Mouse (Mus musculus): ENCODE results near the gene Ado.

Gene Ado

DNA sequence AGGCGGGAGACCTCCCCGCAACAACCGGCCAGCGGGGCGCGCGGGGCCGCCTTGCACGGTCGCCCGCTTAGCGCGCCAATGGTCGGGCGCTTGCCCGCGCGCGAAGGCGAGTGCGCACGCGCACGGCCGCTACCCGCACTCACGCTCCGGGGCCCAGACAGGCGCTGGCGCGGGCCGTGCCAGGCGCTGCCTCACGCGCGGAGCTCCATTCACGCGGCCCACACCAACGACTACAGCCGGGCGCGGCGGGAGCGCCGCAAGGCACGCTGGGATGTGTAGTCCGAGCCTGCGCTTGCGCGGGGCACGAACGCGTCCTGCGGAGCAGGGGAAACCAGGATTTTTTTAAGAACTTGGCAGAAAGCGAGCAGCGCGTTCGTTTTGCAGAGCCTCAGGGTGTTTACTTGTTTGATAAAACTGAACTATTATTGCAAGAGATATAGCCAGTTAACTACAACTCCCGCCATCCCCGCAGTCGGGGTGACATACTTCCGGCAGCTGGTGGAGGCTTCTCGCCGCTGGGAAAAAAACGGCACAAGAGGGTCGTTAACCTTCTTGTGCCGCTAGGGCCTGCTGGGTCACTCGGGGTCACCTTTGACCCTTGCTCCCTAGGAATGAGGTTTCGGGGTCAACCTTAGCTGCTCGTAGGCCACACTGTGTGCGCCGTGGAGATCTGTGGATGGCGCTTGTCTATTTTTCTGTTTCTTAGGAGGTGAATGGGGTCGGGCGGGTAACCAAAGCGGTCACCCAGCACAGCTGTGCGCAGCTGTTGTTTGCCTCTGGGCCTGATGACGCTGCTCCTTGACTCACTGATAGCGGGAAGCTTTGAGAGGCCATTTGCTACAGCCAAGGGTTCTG is at the start of gene Ado:
TSS of gene Ado (minus strand) at position 79 of the 855 bp plus-strand sequence.
- ChIA-PET CTCF (interaction anchor here (0.6 to 1.5 kb wide), 9 partner anchors 11 to 382 kb away, joined by 3 to 15 read pairs (median 4); no protein-coding TSS in a partner anchor), POLR2A (interaction anchor here (0.9 to 6.8 kb wide), 16 partner anchors 11 to 778 kb away, joined by 3 to 51 read pairs (median 4); partner anchors contain the start of genes Egr2 (in 2 of the 4) and Nrbf2 (in 1 of the 4))

DNA sequence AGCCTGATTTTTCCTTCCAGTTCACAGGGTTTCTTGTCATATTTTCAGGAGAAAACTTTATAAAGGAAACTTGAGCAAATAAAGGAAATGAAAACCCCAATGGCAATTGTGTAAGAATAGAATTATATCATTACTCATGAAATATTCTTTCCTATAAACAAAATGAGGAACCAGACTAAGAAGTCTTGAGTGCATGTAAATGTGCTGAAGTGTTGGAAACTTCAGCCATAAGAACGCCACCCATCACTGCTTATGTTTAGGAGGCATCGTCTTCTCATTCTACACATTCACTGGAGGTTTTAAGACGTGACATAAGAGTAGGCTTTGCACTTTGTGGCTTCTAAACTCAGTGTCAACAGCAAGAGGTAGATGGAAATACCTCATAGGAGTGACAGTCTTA is 46.5 kb upstream of the Ado start:
- POLR2A ChIA-PET: no interaction called here
- CTCF ChIA-PET: no interaction called here

DNA sequence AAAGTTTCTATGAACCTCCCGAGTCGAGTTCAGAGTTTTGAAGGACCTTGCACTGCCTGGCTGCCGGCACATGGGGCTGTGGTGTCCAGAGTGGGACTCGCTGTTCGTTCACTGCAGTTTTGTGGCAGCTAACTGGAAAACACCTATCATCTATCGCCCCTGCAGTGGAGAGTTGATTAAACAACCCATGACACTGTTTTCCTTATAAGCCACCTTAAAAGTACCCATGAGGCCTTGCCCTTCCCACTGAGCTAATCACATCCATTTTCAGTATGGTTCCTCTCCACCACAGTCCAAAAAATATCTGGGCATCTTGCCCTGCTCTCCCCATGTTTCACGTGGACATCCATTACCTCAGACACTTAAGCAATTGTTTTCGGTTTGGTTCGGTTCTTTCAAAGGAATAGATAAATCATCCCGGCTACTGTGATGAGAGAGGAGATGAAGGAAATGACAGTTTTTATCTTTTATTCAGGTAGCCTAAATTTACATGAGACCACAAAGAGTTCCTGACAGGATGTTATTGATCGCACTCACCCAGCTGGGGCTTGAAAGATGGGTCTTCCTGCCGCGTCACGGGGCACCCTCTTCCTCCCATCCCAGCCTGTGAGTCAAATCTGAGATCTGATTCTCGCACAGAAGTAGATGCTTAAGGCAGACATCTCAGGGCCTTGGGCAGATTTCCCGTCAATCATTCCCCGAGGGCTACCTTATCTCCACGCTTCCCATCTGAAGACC is 37.3 kb upstream of the Ado start:
- POLR2A ChIA-PET: no interaction called here

DNA sequence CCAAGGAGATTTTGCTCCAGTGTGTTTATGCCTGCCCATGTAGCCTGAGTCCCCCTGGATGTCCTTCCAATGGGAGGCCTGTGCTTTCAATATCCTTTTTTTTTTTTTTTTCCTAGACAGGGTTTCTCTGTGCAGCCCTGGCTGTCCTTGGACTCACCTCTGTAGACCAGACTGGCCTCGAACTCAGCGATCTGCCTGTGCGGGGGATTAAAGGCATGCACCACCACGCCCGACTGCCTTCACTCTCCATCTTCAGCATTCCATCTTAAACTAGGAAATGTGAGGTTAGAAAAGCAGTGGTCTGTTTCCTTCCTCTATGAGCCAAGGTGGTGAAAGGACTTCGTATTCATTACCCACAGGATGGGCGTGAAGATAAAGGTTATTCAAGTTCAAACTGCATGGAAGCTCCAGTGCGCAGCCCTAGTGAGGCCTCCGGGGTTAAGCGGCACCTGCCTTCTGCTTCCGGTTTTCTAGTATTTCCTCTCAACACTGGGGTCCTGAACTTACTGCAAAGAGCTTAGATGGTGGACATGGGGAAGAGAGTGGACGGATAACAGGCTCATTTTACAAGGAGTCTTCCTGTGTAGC is 33.0 kb upstream of the Ado start:
- ChIA-PET CTCF (interaction anchor here in 3 of 4 experiments (0.6 to 1.4 kb wide), 3 partner anchors 44 to 241 kb away, joined by 3 read pairs; no protein-coding TSS in a partner anchor), POLR2A (interaction anchor here in 3 of 4 experiments (0.7 to 1.2 kb wide), 3 partner anchors 18 to 650 kb away, joined by 3 to 5 read pairs (median 3); no protein-coding TSS in a partner anchor)

More for the DNA sequence above, 37.3 kb upstream of the Ado start:
- CTCF ChIA-PET: no interaction called here

DNA sequence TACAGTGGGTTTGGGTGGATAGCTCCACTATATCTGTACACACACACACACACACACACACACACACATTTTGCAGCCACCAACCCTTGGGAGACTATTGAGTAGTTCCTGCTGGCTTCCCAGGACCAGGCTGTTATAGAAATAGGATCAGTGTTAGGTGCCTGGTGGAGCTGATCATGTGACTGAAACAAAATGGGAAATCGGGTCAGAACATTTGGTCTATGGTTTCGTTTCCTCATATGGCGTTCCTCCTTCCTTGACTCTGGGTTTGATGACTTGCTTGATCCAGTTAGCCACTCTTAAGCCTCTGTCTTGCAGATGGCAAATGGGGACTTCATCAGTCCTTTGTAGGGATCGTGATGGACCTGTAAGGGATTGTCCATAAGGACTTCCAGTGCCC is 31.1 kb upstream of the Ado start:
- ChIA-PET CTCF (no interaction called here), POLR2A (interaction anchor here in 2 of 4 experiments (0.6 to 0.7 kb wide), 3 partner anchors 119 to 741 kb away, joined by 3 to 7 read pairs (median 3); no protein-coding TSS in a partner anchor)

DNA sequence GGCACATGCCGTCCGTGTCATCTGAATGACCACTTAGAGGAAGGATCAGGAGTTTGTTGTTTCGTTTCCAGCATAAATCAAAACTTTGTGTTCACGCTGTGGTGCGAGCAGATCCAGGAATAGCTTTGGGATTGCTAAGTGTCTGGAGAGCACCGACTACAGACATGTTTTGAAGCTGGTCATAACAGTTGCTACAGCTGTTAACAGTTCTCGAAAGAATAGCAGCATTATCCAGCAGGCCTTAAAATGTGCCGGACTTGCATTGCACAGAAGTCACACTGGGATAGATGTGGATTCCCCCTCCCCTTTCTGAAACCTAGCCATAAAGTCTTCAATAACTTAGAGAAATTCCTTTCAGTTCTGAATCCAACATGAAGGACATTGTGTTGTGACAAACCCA is 24.6 kb upstream of the Ado start:
- CTCF ChIA-PET: no interaction called here
- POLR2A ChIA-PET: no interaction called here

DNA sequence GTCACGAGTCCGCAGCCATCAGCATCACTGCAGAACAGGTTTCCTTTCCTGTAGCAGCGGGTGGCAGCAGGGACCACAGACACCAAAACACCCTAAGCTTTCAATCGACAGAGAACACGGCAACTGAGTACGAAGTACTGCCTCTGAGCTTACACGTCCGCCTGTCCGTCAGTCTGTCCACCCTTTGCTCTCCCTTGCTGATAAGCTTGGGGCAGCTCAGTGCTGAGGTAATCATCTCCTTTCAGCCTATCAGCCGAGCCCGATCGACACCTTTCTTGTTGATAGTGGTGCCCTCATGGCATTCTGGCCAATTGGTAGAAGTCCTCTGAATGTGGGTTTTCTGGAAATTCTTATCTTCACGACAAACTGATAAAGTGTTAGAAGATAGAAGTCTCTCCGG is 22.7 kb upstream of the Ado start:
- ChIA-PET POLR2A (interaction anchor here in 2 of 4 experiments (0.6 to 0.9 kb wide), 2 partner anchors 19 to 260 kb away, joined by 3 read pairs; no protein-coding TSS in a partner anchor), CTCF (interaction anchor here in 3 of 4 experiments (0.7 to 1.0 kb wide), 3 partner anchors 21 to 195 kb away, joined by 3 to 4 read pairs (median 3); no protein-coding TSS in a partner anchor)

DNA sequence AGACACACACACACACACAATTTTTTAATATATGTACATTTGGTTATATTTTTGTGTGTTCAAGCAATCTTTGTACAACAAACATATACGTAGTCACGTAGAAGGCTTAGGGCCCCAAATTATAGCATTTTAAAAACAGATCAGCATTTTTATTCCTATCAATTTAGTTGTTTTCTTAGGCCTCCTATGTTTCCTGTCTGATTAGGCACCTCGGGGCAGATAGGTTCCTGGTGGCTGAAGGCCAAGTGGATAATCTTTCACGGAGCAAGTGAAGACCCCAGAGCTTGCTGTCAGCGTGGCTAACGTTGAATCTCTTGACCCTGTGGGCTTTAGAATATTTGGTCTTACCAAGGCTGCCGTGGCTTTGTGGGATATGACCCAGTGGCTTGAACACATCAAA is 20.8 kb upstream of the Ado start:
- ChIA-PET POLR2A (no interaction called here), CTCF (no interaction called here)

DNA sequence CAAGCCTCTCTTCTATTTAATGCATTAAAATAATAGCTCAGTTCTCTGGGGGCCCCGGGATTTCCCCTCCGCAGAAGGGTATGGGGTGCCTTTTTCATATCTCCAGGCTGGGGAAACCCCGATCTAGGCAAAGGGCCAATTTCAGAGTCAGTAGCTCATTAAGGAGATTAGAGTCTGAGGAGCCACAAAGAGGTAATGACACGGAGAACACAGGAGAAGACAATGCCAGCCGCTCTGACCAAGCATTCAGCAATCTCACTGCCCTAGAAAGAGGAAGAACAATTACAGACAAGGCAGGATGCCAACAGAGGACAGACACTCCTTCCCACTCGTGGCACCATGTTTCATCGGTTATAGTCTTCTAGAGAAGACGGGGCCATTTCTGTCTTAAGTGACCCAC is 17.3 kb upstream of the Ado start:
- CTCF ChIA-PET: no interaction called here
- POLR2A ChIA-PET: no interaction called here

DNA sequence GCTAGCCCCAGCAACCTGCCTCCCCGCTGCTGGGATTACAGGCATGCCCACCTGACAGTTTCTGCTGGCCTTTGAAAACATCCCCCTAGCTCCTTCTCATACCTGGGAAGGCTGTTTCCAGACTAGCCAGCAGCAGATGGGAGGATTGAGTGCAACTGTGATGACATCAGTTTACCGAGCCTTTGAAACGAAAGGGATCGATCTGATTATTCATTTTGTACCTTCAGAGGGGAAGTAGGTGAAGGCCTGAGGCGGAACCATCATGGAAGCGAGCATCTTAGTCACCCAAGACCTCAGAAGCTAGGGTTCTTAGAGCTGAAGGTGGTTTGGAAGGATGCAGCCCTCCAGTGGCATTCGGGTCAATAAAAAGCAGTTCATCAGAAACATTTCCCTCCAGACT is 15.8 kb upstream of the Ado start:
- CTCF ChIA-PET: interaction anchor here in 1 of 4 experiments (0.6 kb wide), 1 partner anchor 135 kb away, joined by 4 read pairs; no protein-coding TSS in a partner anchor
- POLR2A ChIA-PET: interaction anchor here in 1 of 4 experiments (1.2 kb wide), 1 partner anchor 15 kb away, joined by 3 read pairs; the partner anchor contains the start of gene Ado

DNA sequence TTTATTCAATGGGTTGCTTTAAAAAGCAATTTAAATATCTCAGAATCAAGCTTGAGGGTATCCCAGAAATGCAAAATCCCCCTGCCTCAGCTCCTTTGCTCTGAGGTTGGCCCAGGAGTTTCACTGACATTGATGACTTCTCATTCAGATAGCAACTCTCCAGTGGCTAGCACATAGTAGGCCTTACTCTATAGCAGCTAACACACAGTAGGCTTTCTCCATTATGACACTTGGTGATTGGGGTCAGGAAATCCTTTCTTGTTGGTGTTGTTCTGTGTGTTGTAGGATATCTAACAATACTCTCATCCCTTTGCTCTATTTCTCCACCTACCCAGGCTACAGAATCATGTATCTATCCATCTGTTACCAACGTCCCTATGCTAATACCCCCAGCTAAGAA is 12.4 kb upstream of the Ado start:
- POLR2A ChIA-PET: interaction anchor here in 1 of 4 experiments (1.0 kb wide), 1 partner anchor 11 kb away, joined by 3 read pairs; no protein-coding TSS in a partner anchor
- CTCF ChIA-PET: no interaction called here

DNA sequence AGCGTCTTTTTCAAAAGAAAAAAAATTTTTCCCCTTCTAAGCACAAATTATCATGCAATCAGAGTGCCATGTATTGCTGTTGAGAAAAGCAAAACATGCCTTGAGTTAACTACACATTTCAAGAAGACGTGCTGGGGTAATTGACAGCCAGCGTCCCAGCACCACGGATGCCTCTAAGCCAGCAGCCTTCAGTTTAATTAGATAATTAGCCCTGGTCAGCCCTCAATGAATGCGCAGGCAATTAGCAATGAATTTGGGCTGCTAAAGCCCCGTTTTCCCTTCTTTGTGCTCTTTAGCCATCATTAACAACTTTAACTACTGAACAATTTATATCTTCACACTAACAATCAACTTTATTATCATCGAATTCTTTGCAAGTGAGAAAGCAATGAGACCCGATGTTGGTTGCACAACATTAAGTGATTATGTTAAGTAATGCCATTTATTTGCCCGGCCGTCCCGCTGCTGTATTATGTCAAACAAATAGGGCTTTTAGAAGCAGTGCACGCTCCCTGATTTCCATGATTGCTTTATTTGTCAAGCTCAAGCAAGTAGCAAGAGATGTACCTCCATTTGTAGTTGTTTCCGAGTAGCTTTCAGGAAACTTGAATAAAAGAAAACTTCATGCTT is 11.1 kb upstream of the Ado start:
- ChIA-PET POLR2A (interaction anchor here in 1 of 4 experiments (0.9 kb wide), 1 partner anchor 50 kb away, joined by 3 read pairs; no protein-coding TSS in a partner anchor), CTCF (no interaction called here)

DNA sequence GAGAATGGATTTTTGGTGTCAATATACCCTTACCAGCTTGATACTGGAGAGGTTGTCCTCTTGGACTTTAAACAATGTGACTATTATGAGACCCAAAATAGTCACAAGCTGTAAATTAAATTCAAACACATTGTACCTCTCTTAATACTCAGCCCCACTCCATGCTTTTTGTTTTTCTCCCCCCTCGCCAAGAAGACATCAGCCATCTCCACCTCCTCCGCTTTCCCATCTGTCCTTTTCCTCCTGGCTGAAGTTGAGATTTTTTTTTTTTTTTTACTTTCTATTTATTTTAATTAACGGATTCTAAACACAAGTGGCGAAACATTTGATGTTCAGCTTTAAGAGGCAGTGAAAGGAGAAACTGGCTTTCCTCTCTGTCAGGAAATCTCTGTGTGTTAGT is 9.3 kb upstream of the Ado start:
- ChIA-PET POLR2A (interaction anchor here in 2 of 4 experiments (0.6 to 1.9 kb wide), 2 partner anchors 14 to 20 kb away, joined by 3 to 7 read pairs; no protein-coding TSS in a partner anchor), CTCF (interaction anchor here in 1 of 4 experiments (0.7 kb wide), 1 partner anchor 304 kb away, joined by 3 read pairs; no protein-coding TSS in a partner anchor)

DNA sequence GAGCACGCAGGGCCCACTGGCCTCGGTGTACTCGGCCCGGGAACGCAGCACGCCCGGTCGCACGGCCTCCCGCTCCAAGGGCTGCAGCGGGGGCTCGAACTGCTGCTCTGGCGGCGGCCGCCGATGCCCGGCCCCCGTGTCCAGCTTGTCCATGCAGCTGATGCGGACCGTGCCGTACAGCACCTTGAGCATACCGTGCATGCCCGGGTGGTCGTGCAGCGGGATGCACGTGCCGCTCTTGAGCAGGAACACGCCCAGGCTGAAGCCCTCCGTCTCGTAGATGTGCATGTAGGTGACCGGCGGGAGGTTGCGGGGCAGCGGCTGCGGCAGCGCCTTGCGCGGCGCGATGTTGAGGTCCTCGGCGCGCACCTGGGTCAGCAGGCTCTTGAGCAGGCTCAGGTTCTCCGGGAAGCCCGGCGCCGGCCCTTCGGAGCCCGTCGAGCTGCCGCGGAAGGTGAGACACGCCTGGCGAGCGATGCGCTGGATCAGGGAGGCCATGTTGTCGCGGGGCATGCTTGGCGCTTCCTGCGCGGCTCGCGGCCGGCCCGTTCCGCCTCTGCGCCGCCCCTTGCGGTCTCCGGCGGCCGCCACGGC is 397 bp downstream of the Ado start:
- ChIA-PET POLR2A (interaction anchor here (0.9 to 6.8 kb wide), 15 partner anchors 10 to 778 kb away, joined by 3 to 51 read pairs (median 4); partner anchors contain the start of genes Egr2 (in 2 of the 4) and Nrbf2 (in 1 of the 4)), CTCF (interaction anchor here (0.6 to 1.5 kb wide), 7 partner anchors 10 to 218 kb away, joined by 3 to 15 read pairs (median 4); no protein-coding TSS in a partner anchor)

DNA sequence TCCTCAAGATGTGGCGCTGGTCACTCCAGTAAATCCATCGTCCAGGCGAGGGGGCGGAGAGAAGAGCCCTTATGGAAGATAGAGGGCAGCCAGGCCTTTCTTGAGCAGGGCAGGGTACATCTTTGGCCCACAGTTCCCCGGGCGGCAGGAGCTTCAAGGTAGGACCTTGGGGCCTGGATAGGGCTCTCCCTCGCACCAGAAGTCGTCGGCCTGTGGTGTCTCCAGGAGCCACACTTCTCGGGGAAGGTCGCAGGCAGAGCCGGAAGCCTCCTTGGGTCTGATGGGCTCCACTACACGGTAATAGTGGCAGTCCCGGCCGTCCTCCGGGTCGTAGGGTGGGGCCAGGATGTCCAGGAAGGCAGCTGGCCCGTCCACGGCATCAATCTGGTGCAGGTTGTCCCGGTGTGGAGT is 900 bp downstream of the Ado start:
- CTCF ChIA-PET: no interaction called here
- POLR2A ChIA-PET: interaction anchor here in 3 of 4 experiments (0.9 to 6.8 kb wide), 4 partner anchors 10 to 777 kb away, joined by 4 to 51 read pairs (median 28); no protein-coding TSS in a partner anchor

DNA sequence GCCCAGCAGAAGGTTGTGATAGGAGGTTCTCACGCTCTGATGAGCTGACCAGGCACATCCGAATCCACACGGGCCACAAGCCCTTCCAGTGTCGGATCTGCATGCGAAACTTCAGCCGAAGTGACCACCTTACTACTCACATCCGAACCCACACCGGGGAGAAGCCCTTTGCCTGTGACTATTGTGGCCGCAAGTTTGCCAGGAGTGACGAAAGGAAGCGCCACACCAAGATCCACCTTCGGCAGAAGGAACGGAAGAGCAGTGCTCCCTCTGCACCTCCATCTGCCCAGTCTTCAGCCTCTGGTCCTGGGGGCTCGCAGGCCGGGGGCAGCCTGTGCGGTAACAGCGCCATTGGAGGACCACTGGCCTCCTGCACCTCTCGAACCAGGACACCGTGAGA is 8.2 kb downstream of the Ado start:
- POLR2A ChIA-PET: interaction anchor here in 2 of 4 experiments (0.6 kb wide), 2 partner anchors 372 to 441 kb away, joined by 3 to 6 read pairs; partner anchors contain the start of gene Zfp365 (in 1 of the 2)

DNA sequence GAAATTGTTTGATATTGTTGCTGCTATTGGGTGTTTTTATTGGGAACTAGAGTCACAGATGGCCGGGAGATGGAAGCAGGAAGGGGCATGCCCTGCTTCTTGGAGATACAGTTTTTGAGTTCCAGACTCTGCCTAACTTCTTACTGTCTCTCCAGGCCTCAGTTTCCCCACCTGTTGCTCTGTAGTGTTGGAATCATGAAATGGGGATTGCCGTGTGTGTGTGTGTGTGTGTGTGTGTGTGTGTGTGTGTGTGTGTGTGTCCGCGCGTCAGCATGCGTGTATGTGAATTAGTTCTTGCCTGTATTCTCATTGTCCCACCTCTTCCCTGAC is 9.4 kb downstream of the Ado start:
- ChIA-PET CTCF (no interaction called here), POLR2A (interaction anchor here in 2 of 4 experiments (0.7 to 4.4 kb wide), 3 partner anchors 10 to 699 kb away, joined by 3 to 51 read pairs (median 46); partner anchors contain the start of gene Ado (in 2 of the 2))

More for the DNA sequence above, 8.2 kb downstream of the Ado start:
- CTCF ChIA-PET: no interaction called here
